Mouse (Mus musculus) large intestine, adult 2 months (tissue): ENCODE data around the gene Cck. TPM values are rescaled to one million over a fixed set of nuclear protein-coding genes. Genes with fewer than 3 reads are reported as not detected.

Experiments used
- DNase-seq: peaks from one replicate; pipeline ENCODE4 v3.0.0-alpha.2; 2012; ENCODE audit warnings: low read depth, low spot score
- WGBS: fragments of 180-500 bp; shearing (Covaris S2); methylation state at CpG from one replicate; pipeline ENCODE4 v1.1.7; 2018; 5-methylcytosine and 5-hydroxymethylcytosine counted together
- polyA plus RNA-seq: library from polyadenylated mRNA; depleted of rRNA; stranded (reverse); fragments of >200 nt; gene quantifications from 2 replicates; pipeline ENCODE4 v1.2.3, GENCODE M21; 2012; rRNA removed

Cck gene
- polyA plus RNA-seq, result 35.1 and 63.8 TPM in 2 replicates

DNA sequence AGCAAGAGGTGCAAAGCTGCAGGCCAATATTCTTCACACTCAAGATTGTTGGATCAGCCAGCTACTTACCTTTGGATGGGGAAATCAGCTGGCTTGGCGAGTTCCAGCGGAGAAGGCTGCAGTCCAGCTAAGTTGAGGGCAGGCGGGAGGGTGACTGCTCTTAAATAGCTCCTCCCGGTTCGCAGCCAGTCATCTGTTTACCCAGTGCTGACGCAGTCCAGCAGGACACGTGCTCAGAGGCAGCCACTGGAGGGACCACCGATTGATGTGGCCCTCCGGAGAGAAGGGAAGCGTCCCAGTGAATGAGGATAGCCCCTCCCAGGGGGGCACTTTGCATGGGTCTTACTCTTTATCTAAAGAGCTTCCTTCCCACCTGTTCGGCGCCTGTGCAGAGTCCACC lies at the start of gene Cck:
Gene Cck (minus strand): TSS at position 166 of the 400 bp plus-strand sequence.
- 3% methylated on average over 12 of the region's 12 CpGs for WGBS
- DNase-seq, result no peak

DNA sequence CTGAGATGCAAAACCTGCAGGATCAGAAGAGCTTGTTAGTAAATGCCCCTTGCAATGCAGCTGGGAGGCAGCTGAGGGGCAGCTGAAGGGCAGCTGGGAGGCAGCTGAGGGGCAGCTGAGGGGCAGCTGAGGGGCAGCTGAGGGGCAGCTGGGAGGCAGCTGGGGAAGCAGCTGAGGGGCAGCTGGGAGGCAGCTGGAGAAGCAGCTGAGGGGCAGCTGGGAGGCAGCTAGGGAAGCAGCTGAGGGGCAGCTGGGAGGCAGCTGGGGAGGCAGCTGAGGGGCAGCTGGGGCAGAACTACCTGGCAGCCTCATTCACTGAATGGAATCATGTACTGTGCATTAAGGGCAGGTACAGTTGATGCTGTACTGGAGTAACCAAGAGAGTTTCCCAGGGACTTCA lies 46.0 kb upstream of the Cck start:
- no peak for DNase-seq

DNA sequence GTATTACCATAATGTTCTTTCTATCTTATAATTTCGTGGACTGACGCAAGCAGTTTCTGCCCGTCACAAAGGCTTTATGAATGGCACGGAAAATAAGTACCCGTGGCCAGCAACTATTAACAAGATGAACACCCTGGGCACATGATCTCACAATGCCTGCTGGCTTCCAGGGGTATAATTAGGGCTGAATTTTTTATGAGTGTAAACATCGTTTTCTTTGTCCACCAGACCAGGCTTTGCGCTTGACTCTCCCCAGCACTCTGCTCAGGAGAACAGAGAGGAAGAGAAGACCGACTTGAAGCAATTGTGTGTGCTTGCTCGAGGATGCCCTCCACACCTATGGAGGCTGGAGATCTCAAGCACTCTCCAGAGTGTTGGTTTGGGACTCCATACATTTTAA lies 37.1 kb upstream of the Cck start:
- WGBS, result 69% methylated on average over 9 of the region's 9 CpGs

DNA sequence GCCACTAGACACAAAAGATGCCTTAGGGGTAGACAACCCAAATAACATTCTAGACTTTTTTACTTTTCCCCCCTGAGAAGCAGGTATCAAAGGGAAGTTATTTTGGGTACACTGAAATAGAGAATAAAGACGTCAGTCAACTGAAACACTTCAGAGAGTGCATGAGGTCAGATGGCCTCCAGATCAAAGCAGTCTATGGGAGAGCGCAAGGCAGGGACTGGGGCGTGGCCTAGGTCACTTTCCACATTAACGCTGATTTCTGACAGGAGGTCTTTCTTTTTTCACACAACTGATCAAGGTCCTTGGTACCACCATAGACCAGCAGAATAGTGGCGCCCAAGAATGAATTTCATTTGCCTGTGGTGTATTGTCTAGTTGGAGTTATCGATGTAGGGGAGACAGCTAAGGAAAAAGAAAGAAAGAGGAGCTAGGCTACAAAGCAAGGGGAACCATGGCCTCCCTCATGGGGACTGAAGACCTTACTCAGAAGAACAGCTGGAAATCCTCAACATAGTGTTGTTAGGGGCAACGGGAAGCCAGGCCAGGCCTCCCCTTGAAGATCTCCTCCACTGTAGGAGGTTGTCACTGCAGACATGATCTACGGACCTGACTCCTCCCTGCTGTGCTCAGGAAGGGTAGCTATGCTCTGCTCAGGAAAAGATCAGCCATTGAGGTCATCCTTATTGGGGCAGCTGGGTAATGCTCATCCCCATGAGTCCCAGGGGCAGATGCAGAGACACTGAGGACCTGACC lies 33.3 kb upstream of the Cck start:
- no peak for DNase-seq
- WGBS, result 80% methylated on average over 8 of the region's 8 CpGs

More for the DNA sequence above, 37.1 kb upstream of the Cck start:
- DNase-seq, result no peak

DNA sequence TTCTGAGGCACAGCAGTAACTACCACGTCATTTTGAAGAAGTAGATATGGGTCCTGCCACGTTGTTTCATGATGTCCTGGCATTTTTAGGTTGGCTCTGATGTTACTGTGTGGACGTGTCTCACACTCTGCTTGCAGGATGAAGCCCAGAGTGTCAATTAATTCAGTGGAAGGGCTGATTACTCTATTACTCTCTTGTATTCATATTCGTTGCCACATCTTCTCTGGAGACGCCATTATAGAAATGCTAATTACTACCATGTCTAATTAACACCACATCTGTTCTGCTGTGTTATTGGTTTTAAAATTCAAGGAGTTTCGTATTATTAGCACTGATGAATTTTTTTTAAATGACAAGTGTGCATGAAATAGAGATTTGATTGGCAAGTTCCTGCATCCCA lies 30.7 kb upstream of the Cck start:
- 82% methylated on average over 6 of the region's 6 CpGs for WGBS
- no peak for DNase-seq

DNA sequence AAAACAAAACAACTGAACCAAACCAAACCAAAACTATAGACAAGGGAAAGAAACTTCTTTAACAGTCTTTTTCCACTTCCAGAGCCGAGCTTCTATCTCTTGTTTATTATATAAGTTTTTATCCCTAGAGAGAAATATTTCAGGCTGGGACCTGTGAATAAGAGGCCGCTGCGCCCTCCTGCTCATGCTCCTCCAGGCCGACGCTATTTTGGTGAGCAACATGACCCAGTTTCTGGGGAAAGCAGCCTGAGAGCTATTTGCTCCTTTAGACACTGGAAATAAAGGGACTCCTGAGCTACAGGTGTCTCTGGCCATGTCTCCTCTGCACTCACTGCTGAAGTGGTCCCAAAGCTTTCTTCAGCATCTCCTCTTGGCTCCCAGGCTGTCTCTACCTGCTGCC lies 24.6 kb upstream of the Cck start:
- WGBS, result 69% methylated on average over 5 of the region's 5 CpGs
- no peak for DNase-seq

DNA sequence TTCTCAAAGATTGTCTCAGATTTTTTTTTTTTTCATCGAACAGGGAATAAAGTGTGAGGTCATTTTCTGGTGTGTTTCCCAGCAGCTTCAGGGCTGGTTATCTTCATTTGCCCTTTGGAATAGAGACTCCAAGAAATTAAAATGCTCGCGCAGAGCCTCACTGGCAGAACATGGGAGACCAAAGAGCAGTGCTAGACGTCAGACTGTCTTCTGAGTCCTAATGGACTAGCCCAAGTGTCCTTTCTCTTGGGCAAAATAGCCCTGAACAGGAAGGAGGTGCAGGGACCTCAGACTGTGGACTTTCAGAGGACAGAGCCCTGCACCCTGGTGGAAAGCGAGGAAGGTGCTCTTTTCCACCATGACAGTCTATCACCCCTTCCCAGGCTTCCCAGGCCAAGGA lies 19.0 kb upstream of the Cck start:
- WGBS, result 71% methylated on average over 5 of the region's 5 CpGs
- no peak for DNase-seq

DNA sequence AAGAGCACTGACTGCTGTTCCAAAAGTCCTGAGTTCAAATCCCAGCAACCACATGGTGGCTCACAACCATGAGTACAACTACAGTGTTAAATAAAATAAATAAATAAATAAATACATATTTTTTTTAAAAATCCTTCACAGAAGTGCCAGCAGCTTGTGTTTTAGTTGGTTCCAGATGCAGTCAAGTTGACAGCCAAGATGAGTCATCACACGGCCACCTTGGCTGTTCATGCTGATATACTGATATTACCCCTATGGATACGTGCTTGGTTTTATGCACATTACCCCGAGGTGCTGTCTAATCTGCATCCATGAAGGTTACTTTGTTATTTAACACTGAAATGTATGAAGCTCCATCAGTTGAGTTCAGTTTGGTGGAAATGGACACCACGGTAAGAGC lies 16.4 kb upstream of the Cck start:
- DNase-seq, result no peak
- WGBS, result 79% methylated on average over 4 of the region's 4 CpGs

DNA sequence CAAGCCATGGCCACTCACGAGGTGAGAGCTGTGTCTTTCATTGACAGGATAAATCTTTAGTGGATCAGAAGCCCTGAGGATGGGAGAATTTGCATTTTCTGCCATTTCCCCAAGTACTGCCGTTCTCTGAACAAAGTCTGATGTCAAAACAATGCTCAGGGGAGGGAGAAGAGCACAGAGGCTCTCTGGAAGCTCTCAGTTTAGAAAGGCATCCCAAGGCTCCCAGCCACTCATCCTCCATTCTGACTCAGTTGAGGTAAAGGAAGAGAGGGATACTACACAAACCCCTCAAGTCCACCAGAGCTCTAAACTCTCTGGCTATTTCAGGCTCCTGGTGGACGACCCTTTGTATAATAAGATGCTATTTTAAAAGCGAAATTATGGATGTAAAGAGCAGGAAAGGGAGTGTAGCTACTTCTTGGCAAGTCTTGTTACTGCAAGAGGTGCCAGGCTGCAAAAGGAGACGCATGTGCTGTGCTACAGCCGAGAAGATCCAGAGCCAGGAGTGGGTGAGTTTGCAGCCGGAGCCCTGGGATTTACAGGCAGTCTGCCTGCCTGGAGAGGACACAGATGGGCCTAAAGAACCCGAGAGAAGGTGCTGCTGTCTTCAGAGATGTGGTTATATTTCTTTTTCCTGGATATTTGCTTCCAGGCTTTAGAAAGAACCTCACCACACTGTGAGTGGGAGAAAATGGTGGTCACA lies 11.1 kb upstream of the Cck start:
- no peak for DNase-seq
- WGBS, result 67% methylated on average over 8 of the region's 8 CpGs

DNA sequence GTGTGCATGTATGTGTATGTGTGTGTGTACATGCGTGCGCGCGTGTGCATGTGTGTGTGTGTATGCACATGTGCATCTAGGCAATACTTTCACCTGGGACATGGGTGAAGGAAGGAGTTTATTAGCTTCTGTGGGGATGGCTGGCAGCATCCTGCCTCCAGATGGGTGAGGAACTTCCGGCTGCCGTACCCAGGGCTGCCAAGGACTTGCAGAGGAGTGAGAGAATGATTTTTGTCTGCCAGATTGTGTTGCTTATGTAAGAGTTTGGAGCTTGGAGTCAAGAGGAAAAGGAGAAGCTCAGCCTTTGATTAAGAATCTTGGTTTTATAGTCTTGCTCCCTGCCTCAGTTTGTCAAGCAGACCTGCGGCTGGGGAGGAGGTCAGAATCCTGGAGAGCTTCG lies 9.9 kb upstream of the Cck start:
- DNase-seq, result no peak
- WGBS, result 92% methylated on average over 8 of the region's 8 CpGs

DNA sequence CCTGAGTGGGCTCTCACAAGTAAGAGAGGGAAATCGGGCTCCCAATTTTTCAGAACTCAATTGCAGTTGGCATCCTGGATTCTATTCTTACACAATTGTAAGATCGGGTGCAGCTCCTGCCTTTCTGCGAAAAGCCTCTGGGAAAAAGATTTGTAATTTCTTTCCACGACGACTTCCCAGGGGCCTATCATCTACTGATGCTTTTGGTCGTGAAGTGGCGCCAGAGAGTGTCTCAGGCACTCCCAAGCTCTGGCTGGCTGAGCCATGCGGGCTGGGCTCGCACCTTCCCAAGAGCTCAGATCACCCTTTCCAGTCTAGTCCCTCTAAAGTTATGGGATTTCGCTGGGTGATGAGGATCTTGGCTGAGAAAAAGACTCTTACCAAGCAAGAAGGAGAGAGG lies 608 bp upstream of the Cck start:
- DNase-seq, result no peak
- 42% methylated on average over 10 of the region's 10 CpGs for WGBS

DNA sequence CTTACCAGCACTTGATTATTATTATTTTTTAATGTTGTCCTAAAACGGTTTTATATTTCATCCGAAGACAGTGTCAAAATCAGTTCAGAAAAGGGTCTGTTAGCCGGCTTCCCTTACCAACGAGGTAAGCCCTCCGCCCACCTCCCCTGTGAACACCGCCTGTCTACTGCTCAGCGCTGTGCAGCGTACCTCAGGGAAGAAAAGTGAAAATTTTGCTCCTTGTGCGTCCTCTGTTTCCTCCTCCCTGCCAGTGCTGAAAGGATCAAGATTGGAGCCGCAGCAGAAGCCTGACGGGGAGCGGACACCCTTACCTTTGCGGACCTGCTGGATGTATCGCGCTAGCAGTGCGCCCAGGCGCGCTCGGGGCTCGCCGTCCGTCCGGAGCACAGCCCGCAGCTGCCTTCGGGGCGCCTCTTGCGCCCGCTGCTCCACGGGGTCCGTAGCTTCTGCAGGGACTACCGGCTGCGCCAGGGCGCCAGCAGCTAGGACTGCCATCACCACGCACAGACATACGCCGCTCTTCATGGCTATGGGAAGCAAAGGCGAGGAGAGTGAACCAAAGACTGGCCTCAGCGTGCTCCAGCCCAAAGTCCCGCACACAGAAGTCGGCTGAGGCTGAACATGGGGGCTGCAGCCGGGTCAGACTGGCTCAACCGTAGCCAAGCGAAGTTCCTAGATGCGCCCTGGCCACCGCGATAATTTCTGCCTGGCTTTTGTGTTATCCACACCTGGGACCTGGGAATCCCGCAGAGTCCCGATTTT lies 1.3 kb downstream of the Cck start:
- WGBS, result 6% methylated on average over 48 of the region's 48 CpGs
- no peak for DNase-seq

DNA sequence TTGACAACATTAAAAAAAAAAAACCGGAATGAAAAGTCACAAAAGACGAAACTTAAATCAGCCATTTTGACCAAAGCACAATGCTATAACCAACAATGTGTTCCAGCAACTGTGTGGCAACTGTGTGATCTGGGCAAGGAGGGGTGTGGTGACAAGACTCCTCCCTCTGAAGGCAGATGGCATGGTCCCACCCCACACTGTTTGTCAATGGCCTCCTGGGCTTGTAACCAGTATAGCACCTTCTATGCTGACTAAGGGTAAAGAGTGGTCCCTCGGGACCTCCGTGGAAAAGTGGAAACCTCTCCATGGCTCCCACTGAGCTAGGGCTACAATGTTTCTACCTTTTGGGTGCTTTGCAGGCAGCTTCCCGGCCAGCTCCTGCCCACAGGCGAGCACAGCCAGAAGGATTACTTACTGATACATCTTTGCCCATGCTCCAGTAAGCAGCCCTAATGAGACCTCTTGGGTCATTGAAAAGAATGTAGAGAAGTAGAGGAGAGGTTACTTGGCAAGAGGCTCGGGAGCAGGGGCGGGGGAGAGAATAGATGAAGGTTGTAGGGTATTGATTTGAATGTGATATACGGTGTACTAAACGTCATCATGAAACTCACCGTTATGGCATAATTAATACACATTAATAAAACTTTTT lies 3.8 kb downstream of the Cck start:
- 65% methylated on average over 11 of the region's 11 CpGs for WGBS
- no peak for DNase-seq

DNA sequence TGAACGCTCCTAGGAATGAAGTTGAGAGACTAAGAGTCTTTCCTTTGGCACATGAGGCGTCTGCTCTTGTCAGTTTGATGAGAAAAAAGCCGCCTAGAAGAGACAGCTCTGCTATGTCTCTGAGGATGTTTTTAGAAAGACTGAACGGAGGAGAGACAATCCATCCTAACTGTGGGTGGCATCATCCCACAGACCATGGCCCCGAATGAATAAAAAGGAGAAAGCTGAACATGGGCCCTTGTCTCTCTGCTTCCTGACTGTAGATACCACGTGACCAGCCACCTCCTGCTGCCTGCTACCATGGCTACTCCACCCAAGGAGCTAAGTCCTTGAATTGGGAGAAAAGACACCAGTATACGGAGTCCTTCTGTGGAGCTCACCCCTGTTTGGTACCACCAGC lies 8.3 kb downstream of the Cck start:
- 73% methylated on average over 7 of the region's 7 CpGs for WGBS
- DNase-seq, result no peak

DNA sequence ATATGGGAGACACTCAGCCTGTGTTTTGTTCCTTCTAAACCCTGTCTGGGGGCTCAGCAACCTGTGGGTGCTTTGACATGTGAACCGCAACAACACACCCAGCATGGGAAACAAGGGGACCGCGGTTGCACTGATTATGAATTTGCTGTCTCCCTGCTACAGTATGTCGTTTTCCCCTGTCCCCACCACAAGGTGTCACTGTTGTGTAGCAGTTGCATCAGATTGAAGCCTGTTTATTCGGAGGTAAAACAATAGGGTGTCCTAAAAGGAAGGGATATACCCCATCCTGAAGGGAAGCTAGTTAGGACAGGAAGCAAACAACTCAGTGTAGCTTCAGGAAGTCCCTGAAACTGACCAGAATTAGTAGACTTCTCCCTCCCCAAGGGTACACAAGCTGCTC lies 16.0 kb downstream of the Cck start:
- no peak for DNase-seq
- 19% methylated on average over 5 of the region's 5 CpGs for WGBS

DNA sequence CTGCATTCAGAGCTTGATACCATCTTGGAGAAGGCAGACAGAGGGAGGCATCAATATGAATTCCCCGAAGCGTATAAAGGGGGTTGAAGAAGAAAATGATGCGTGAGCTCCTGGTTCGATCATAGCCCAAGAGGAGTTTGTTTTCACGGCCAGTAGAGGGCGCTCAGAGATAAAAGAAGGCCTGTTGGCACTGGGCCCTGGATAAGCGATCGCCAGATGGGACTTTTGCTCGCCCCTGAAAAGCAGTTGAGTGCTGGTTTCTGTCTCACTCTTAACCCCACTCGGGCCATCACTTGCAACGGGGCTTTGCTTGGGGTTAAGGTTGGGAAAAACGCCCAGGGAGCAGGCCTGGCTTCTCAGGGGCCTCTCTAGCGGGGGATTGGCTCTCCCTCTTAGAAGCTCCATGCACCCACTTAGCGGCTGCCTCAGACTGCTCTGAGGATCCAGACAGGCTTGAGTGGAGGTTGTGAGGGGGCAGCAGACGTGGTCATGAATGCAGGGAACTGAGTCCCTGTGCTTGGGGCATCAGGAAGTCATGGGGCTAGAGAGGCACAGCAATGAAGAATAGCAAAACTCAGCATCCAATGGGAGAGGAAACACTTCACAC lies 18.1 kb downstream of the Cck start:
- WGBS, result 12% methylated on average over 15 of the region's 15 CpGs
- no peak for DNase-seq

DNA sequence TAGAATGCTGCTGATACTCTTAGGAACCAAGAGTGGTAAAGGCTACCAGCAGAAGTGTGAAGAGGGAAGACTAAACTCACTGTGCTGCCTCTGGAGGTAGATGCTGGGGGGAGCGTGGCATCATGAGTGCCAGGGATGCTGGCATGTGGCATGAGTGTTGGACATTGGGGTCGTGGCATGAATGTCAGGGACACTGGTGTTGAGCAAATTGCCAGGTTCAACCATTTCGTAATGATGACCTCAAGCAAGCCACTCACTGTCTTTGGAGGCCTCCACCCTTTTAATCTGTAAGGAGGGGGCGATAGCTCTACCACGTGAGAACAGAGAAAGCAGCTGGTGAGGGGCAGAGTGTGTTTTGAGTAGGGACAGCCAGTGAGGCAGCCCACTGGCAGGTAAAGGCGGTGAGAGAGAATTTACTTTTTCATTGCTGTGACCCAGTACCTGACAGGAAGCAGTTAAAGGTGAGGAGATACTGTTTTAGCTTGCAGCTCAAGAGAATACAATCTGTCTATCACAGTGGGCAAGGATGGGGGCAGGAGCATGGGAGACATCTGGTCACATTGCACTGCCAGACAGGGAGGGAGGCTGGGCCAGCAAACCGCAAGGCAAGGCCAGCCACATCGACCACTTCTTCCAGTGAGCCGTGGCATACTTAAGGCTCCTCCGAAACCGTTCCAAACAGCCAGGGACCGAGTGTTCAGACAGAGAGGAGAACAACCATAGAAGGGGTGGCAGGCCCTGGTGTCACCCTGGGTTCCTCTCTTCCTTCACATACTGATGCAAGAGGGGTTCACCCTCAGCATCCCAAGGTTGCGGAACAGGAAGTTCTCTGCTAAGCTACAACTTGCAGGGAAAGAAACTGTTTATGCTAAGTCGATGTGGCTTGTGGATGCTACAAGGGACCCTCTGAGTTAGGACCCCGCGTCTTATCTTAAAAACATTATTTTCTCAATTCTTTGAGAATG lies 19.7 kb downstream of the Cck start:
- DNase-seq, result no peak
- 69% methylated on average over 16 of the region's 16 CpGs for WGBS

DNA sequence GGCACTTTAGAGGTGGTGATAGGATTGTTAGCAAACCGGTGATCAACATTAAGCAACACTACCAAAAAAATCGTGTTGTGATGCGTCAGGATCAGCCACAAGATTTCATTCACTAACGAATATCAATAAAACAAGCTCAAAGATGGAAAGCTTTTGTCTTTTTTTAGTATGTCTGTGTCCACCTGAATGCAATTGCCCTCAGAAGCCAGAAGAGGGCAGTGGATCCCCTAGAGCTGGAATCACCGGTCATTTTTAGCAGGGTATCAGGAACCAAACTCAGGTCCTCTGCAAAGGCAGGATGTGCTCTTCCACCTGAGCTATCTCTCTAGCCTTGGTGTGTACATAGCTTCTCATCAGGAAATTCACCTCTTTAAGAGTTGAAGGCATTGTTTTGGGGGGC lies 20.7 kb downstream of the Cck start:
- DNase-seq, result no peak
- WGBS, result 89% methylated on average over 5 of the region's 5 CpGs

DNA sequence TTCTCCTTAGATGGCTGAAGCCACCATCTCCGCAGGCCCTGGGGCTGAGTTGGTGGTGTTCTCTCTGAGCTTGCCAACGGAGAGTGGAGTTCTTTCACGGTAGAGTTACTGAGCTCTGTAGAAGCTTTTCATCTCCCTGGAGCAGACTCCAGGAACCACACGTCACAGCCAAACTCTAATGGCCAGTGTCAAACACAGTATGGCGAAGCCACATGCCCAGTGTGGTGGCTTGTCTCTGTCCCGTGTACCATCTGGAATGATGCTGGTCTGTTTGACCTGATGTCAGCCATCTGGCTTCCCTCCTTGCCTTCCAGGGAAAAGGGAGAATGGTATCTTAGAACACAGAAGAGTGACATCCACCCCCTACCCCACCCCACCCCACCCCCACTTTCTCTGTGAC lies 25.8 kb downstream of the Cck start:
- no peak for DNase-seq
- 95% methylated on average over 6 of the region's 6 CpGs for WGBS
